Mouse (Mus musculus) hindbrain, embryonic 16.5 days (tissue): ENCODE results near the gene Atp6v0a4. TPM values are rescaled to one million over a fixed set of nuclear protein-coding genes. Genes with fewer than 3 reads are reported as not detected.

Experiments
- ATAC-seq: fragments of 200-750 bp; cut with Nextera tagmentation; 2 replicates; pipeline ENCODE4 v1.8.0; 2017; ENCODE audit warnings: moderate TSS enrichment, moderate library complexity
- H3K27ac ChIP-seq: fragments of 300-500 bp; sonication (generic); 2 replicates; pipeline ENCODE4 v1.5.1; 2014; ENCODE audit warnings: low read depth, mild to moderate bottlenecking, control low read depth, low read length, moderate library complexity
- H3K27me3 ChIP-seq: fragments of 300-500 bp; sonication (generic); replicated peaks from 2 replicates; pipeline ENCODE4 v1.6.1; 2014; ENCODE audit warnings: low read length; ENCODE audit not compliant: control insufficient read depth, insufficient read depth
- H3K36me3 ChIP-seq: fragments of 300-500 bp; sonication (generic); 2 replicates; pipeline ENCODE4 v1.6.1; 2014; ENCODE audit warnings: mild to moderate bottlenecking, low read length, moderate library complexity, mixed read lengths; ENCODE audit not compliant: control insufficient read depth, insufficient read depth
- H3K4me1 ChIP-seq: fragments of 300-500 bp; sonication (generic); 2 replicates; pipeline ENCODE4 v1.6.1; 2014; ENCODE audit warnings: low read depth, low read length; ENCODE audit not compliant: control insufficient read depth, insufficient read depth
- H3K4me2 ChIP-seq: fragments of 300-500 bp; sonication (generic); 2 replicates; pipeline ENCODE4 v1.6.1; 2014; ENCODE audit warnings: mild to moderate bottlenecking, low read length, control low read depth, moderate library complexity
- H3K4me3 ChIP-seq: fragments of 300-500 bp; sonication (generic); 2 replicates; pipeline ENCODE4 v1.5.1; 2014; ENCODE audit warnings: mild to moderate bottlenecking, low read length, control low read depth, moderate library complexity
- H3K9ac ChIP-seq: fragments of 300-500 bp; sonication (generic); 2 replicates; pipeline ENCODE4 v1.6.1; 2014; ENCODE audit warnings: low read depth, mild to moderate bottlenecking, control low read depth, low read length, moderate library complexity
- H3K9me3 ChIP-seq: fragments of 300-500 bp; sonication (generic); 2 replicates; pipeline ENCODE4 v1.6.1; 2014; ENCODE audit warnings: mild to moderate bottlenecking, low read length, moderate library complexity; ENCODE audit not compliant: control insufficient read depth
- whole genome bisulfite sequencing: fragments of 180-500 bp; shearing (Covaris S2); extraction: QIAGEN DNeasy Blood & Tissue Kit; methylation state at CpG from one replicate; pipeline ENCODE4 v1.1.7; 2014; 5-methylcytosine and 5-hydroxymethylcytosine counted together
- polyA plus RNA-seq: library from polyadenylated mRNA; unstranded; fragments of >200 nt; fragmentation: Nextera tagmentation; extraction: Ambion mirVana; gene quantifications from 2 replicates; pipeline ENCODE4 v1.2.1, GENCODE M21; 2015

The Atp6v0a4 gene
- polyA plus RNA-seq, 1 experiment from 2014 or later: 0.38 TPM

DNA sequence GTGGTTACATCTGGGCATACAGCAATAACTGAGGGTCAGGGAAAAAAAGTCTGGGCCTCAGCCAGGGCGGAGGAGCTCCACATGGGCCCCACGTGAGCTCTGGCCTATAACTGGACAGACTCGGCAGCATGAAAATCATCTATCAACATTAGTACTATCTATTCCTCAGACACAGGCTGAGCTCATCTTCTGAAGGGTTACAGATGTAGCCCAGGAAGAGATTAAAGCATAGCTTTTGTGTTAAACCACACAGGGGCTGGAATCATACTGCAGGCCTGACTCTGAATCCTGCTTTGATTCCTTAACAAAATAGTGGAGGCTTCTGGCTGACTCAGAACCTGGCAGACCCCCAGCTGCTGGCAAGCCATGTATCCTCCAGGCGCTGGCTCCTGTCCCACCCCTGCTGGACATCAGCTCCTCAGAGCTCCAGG, 7.4 kb upstream of the Atp6v0a4 start:
- Histone ChIP-seq H3K4me1 (no peaks in the 10 kb centered on the region), H3K4me3 (no peak overlapping the region), H3K27me3 (no peaks in the 10 kb centered on the region), H3K9me3 (no peaks in the 10 kb centered on the region), H3K27ac (no peak overlapping the region), H3K36me3 (peaks cover 38% of the 10 kb centered on the region), H3K9ac (no peak overlapping the region), H3K4me2 (no peak overlapping the region)
- 70% methylated on average over 4 of the region's 4 CpGs for WGBS
- peak; percentile 38; the same call in 1 of the 2 replicates for ATAC-seq

DNA sequence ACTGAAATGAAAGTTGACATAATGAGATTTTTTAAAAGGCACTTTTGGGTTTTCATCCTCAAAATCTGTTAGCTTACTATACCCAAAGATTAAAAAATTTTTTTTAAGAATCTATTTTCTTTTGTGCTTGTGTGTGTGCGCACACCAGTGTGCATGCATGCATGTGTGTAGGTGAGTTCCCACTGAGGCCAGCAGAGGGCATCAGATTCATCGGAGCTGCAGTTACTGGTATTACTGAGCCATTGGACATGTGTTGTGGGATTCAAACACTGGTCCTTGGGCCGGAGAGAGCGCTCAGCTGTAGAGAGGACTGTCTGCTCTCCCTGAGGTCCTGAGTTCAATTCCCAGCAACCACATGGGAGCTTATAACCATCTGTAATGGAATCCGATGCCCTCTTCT, 5.5 kb upstream of the Atp6v0a4 start:
- Histone ChIP-seq H3K36me3 (peaks cover 34% of the 10 kb centered on the region), H3K9me3 (no peaks in the 10 kb centered on the region)

DNA sequence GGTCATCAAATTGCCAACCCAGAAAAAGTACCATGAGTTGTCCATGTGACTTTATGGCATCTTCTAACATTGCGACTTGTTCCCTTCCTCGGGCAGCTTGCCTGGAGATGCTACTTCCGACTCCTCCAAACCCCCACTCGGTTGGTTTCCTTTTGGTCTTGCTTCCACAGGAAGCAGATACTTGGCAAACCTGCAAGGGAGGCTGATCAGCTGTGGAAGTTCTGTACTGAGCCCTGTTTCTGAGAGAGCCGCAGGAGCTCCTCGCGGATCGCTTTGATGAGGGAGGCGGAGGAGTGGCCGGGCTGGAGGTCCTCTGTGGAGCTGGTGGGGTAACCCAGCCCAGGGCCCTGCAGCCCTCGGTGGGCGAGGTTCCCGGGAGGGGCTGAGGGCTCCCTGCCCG, 3.7 kb upstream of the Atp6v0a4 start:
- no peak overlapping the region for H3K4me3 ChIP-seq
- no peaks in the 10 kb centered on the region for H3K27me3 ChIP-seq
- no peak overlapping the region for H3K4me2 ChIP-seq
- 89% methylated on average over 14 of the region's 14 CpGs for WGBS
- H3K4me1 ChIP-seq: no peaks in the 10 kb centered on the region
- no peak for ATAC-seq
- no peaks in the 10 kb centered on the region for H3K9me3 ChIP-seq
- H3K27ac ChIP-seq: no peak overlapping the region
- peaks cover 31% of the 10 kb centered on the region for H3K36me3 ChIP-seq
- H3K9ac ChIP-seq: no peak overlapping the region

More for the DNA sequence above, 5.5 kb upstream of the Atp6v0a4 start:
- no peaks in the 10 kb centered on the region for H3K27me3 ChIP-seq
- H3K9ac ChIP-seq: no peak overlapping the region
- WGBS: 98% methylated on average over 5 of the region's 5 CpGs
- H3K27ac ChIP-seq: no peak overlapping the region
- no peak overlapping the region for H3K4me2 ChIP-seq
- H3K4me1 ChIP-seq: no peaks in the 10 kb centered on the region
- no peak for ATAC-seq
- no peak overlapping the region for H3K4me3 ChIP-seq

DNA sequence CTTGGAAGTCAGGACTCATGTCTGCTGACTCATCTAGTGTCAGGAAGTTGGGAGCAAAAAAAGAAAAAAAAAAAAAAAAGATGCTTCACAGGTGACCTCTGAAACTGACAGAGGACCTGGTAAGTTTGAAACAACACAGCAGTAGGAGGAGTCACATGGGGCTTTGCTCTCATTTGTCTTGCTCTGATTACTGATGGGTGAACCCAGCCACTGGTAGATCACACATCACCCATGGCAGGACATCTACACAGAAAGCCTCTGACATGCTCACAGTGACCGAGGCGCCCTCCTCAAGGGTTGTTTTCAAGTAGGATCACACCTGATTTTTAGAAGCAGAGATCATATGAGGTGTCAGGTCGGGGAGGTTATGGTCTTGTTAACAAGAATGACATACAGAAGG, 1.1 kb upstream of the Atp6v0a4 start:
- Histone ChIP-seq H3K36me3 (peaks cover 26% of the 10 kb centered on the region), H3K9ac (no peak overlapping the region), H3K4me1 (no peaks in the 10 kb centered on the region), H3K4me3 (no peak overlapping the region), H3K27ac (no peak overlapping the region), H3K9me3 (no peaks in the 10 kb centered on the region), H3K4me2 (no peak overlapping the region), H3K27me3 (no peaks in the 10 kb centered on the region)
- WGBS: 96% methylated on average over 3 of the region's 3 CpGs
- no peak for ATAC-seq

DNA sequence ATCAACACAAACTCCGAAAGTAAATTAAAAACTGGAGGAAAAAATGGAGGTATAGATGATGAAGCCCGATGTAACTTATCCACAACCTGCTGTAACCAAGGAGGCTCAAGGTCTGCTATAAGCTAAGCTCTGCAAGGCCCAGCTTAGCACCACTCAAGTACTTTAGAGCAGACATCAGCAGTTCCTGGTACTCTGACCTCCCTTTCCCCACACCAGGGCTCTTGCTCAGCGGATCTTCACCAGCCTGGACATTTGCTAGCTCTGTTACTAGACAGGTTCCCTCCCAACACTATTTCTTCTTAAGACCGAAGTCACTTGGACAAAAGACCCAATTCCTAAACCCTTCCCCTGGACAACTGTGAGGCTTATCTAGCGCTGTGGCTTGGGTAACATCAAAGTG, 496 bp upstream of the Atp6v0a4 start:
- WGBS: 95% methylated on average over 5 of the region's 5 CpGs
- peaks cover 20% of the 10 kb centered on the region for H3K36me3 ChIP-seq
- no peak overlapping the region for H3K4me3 ChIP-seq
- H3K4me1 ChIP-seq: no peaks in the 10 kb centered on the region
- no peak overlapping the region for H3K9ac ChIP-seq
- no peak overlapping the region for H3K27ac ChIP-seq
- H3K9me3 ChIP-seq: no peaks in the 10 kb centered on the region
- H3K4me2 ChIP-seq: no peak overlapping the region
- ATAC-seq: no peak
- H3K27me3 ChIP-seq: no peaks in the 10 kb centered on the region

DNA sequence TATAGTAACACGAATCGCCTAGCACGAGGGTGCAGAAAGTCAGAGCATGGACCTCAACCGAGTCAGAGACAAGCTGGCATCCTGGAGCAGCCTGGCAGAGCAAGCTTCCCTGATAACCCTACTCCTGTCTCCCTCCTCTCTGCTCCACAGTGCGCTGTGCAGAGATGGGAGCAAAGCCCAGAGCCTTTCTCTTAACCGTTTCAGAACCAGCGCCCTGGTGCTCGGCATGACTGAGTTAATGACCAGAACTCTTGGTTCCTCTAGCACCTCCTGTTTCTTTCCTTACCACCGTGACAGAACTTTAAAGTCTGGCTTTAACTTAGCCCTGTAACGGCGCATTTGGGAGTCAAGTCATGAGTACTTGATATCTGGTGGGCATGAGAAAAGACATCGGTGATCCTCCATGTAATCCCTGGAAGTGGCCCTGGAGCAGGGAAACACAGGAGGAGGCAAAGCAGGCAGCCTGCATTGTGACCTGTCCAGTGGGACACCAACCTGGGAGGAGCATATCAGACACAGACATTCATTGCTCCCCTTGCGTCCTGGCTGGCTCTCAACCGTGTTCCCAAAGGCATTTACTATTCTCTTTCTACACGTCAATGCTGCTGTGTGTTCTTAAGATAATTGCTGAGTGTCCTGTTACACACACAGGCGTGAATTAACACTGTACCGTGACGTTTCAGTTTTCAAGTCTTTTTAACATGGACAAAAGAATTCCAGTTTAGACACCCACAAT, 747 bp downstream of the Atp6v0a4 start:
- Histone ChIP-seq H3K27ac (no peak overlapping the region), H3K4me3 (no peak overlapping the region), H3K4me2 (no peak overlapping the region), H3K36me3 (peaks cover 17% of the 10 kb centered on the region), H3K4me1 (no peaks in the 10 kb centered on the region), H3K9me3 (no peaks in the 10 kb centered on the region), H3K27me3 (no peaks in the 10 kb centered on the region), H3K9ac (no peak overlapping the region)
- ATAC-seq: no peak
- 78% methylated on average over 18 of the region's 18 CpGs for WGBS

DNA sequence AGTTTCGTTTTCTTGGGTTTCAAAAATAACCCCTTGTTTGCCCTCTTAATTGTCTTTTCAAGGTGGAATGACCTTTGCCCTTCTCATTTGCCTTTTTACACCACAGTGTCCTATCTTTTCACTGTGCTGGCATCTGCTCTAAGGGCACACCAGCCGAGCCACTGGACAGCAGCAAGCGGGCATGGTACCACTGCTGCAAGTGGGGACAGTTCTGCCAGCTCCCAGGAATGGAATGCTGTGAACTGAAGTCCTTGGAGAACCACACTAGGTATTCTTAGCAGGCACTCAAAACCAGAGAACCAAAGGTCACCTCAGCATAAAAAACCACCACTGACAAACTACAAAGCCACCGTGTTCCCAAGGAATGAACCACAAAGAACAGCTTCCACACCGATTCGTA, 1.6 kb downstream of the Atp6v0a4 start:
- H3K27ac ChIP-seq: no peak overlapping the region

DNA sequence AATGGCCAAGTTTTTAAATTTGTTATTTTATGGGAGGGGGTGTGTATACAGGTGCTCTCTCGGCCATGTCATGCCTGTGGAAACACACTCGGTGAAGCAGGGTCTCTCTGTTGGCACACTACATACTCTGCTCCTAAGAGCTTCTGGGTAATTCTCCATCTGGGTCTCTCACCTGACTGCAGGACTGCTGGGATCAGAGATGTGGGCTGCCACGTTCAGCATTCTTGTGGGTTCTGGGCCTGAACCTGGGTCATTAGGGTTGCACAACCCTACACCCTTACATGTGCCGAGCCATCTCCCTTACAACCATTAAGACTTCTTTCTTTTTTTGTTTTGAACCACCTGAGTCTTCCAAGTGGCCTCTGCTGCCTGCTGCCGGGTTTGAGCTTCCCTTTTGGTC, 2.5 kb downstream of the Atp6v0a4 start:
- Histone ChIP-seq H3K4me1 (no peaks in the 10 kb centered on the region), H3K4me2 (no peak overlapping the region), H3K27me3 (no peaks in the 10 kb centered on the region), H3K27ac (no peak overlapping the region), H3K4me3 (no peak overlapping the region), H3K9ac (no peak overlapping the region), H3K9me3 (no peaks in the 10 kb centered on the region), H3K36me3 (peaks cover 9% of the 10 kb centered on the region)
- WGBS: 85% methylated on average over 5 of the region's 5 CpGs
- no peak for ATAC-seq

More for the DNA sequence above, 1.6 kb downstream of the Atp6v0a4 start:
- Histone ChIP-seq H3K36me3 (peaks cover 16% of the 10 kb centered on the region), H3K4me2 (no peak overlapping the region), H3K27me3 (no peaks in the 10 kb centered on the region), H3K9me3 (no peaks in the 10 kb centered on the region), H3K9ac (no peak overlapping the region), H3K4me3 (no peak overlapping the region), H3K4me1 (no peaks in the 10 kb centered on the region)
- 63% methylated on average over 6 of the region's 6 CpGs for WGBS
- ATAC-seq: no peak

DNA sequence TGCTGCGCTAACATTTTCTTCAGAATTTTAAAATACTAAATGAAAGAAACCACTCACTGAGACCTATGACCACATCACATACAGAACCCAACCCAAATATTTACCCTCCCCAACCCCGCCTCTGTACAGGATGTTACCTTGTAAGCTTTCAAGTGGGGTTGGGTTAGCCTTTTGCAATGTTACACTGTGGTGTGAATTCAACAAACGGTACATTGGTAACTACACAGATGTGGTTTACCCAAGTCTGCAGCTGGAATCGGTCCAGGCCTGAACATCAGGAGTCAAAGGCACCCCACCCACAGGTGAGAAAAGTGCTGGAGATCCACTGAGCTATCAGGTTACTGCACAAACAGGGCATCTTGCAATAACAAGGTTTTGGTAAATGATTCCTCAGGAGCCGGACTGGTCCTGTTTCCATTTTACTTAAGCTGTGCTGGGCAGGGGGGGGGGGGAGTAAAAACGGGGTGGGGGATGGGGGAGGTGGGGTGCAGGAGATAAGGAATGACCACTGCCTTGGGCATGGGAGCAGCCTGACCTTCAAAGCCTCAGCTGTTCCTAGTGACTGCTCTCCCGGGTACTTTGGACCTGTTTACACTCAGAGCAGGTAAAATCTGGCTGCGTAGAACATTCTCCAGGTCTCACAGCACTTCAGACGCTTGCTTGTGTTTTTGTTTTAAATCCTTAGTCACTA, 3.6 kb downstream of the Atp6v0a4 start:
- Histone ChIP-seq H3K27me3 (no peaks in the 10 kb centered on the region), H3K9me3 (no peaks in the 10 kb centered on the region), H3K36me3 (no peaks in the 10 kb centered on the region; the same call in 1 of the 2 replicates), H3K27ac (no peak overlapping the region), H3K4me3 (no peak overlapping the region), H3K4me1 (no peaks in the 10 kb centered on the region), H3K4me2 (no peak overlapping the region), H3K9ac (no peak overlapping the region)
- ATAC-seq: no peak
- 78% methylated on average over 9 of the region's 9 CpGs for WGBS
